Mouse (Mus musculus): ENCODE measurements around the gene Trpc2. TPM values are rescaled to one million over a fixed set of nuclear protein-coding genes. Genes with fewer than 3 reads are reported as not detected.

The Trpc2 gene
- polyA plus RNA-seq, 1 experiment from 2014 or later: not detected

DNA sequence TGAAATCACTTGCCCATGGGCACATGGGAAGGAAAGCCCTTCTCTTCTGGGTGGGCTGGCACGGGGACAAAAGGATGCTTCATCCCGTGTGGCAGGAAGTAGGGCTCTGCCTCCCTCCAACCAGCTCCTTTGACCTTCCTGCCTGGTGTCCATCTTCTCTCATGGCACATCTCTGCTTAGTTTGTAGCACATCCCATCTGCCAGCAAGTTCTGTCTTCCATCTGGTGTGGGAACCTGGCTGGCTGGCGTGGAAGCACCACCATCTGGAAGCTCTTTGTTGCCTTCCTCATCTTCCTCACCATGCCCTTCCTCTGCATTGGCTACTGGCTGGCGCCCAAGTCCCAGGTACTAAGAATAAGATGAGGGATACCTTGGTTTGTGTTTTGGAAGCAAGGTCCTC lies 4.4 kb downstream of the Trpc2 start:
- WGBS: 75% methylated on average over 4 of the region's 4 CpGs
- H3K9me3 ChIP-seq (ENCODE audit: control insufficient read depth, low read length): no peaks in the 10 kb centered on the region
- H3K9ac ChIP-seq (ENCODE audit: low read length): no peak overlapping the region
- H3K27me3 ChIP-seq (replicated peaks; ENCODE audit: control insufficient read depth, insufficient read depth, low read length): no peaks in the 10 kb centered on the region
- DNase-seq (ENCODE audit: low spot score) (no peak), ATAC-seq (replicated peaks; ENCODE audit: low FRiP score, low TSS enrichment, low read depth) (no peak)
- H3K36me3 ChIP-seq (ENCODE audit: control insufficient read depth, insufficient read depth, low read length): peaks cover 20% of the 10 kb centered on the region
- H3K4me3 ChIP-seq (ENCODE audit: low read depth, low read length): no peak overlapping the region
- no peak overlapping the region for H3K27ac ChIP-seq (ENCODE audit: low read depth)
- no peak overlapping the region for H3K4me2 ChIP-seq (ENCODE audit: low read length)
- no peaks in the 10 kb centered on the region for H3K4me1 ChIP-seq (replicated peaks; ENCODE audit: control insufficient read depth, insufficient read depth, low read length)

DNA sequence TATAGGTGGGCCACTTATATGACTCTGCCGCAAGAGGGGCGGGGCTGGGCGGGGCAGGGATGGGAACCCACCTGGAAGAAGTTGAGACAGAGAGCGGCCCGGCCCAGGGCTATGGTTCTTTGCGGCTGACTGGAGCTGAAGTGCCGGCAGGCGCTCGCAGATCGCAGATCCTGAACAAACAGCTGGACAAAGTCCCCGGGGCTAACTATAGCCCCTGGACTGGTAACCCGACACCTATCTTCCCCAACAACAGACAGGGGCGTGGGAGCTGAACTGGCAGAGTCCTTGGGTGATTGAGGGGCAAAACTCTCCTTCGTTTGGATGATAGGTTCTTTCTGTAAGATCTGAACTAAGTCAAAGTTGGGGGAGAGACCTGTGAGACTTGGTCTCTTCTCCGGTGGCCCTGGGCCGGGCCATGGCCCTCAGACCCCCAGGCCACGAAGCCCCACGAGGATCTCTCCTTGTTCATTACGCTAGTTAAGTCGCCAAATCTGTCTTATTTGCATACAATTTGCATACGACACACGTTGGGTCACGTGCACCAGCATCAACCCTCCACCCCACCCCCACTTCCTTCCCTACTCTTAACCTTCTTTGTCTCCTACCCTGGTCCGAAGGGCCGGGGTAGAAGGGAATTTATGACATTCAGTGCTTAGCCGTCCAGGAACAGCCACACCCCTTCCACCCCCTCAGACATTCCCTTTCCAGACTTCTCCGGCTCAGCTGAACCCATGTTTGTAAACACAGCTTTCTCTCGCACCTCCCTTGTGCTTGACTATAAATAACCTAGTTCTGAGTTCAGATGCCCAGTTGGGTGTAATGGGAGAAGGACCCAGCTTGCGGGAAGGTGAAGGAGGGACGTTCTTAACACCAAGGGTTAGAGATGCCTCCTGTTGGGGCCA lies 17.1 kb downstream of the Trpc2 start:
- Histone ChIP-seq H3K27ac (ENCODE audit: low read depth) (no peak overlapping the region), H3K9ac (ENCODE audit: low read length) (0 out of 2 replicates have a peak overlapping the region, but pooled peaks have one; percentile 20), H3K4me1 (replicated peaks; ENCODE audit: control insufficient read depth, insufficient read depth, low read length) (peaks cover 10% of the 10 kb centered on the region), H3K36me3 (ENCODE audit: control insufficient read depth, insufficient read depth, low read length) (no peaks in the 10 kb centered on the region), H3K27me3 (replicated peaks; ENCODE audit: control insufficient read depth, insufficient read depth, low read length) (no peaks in the 10 kb centered on the region), H3K4me3 (ENCODE audit: low read depth, low read length) (peak overlapping the region; percentile 26), H3K4me2 (ENCODE audit: low read length) (peak overlapping the region; percentile 67), H3K9me3 (ENCODE audit: control insufficient read depth, low read length) (no peaks in the 10 kb centered on the region)
- ATAC-seq (replicated peaks; ENCODE audit: low FRiP score, low TSS enrichment, low read depth) (peak; percentile 75), DNase-seq (ENCODE audit: low spot score) (peak; percentile 70)
- 5% methylated on average over 30 of the region's 30 CpGs for WGBS

DNA sequence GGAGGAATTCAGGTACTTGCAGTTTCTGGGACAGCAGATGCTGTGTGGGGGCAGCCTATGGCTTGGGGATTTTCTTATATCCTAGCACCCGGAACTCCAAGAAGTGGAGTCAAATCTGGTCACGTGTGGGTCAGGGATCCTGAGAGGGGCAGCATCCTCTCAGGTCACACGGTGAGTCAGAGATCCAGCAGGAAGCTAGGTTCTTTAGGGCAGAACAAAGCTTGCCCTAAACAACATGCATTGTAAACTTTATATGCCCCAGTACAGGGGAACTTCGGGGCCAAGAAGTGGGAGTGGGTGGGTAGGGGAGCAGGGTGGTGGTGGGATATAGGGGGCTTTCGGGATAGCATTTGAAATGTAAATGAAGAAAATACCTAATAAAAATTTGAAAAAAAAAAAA lies 18.0 kb downstream of the Trpc2 start:
- Histone ChIP-seq H3K9me3 (ENCODE audit: control insufficient read depth, low read length) (no peaks in the 10 kb centered on the region), H3K9ac (ENCODE audit: low read length) (no peak overlapping the region), H3K4me2 (ENCODE audit: low read length) (no peak overlapping the region), H3K27ac (ENCODE audit: low read depth) (no peak overlapping the region), H3K4me3 (ENCODE audit: low read depth, low read length) (no peak overlapping the region), H3K36me3 (ENCODE audit: control insufficient read depth, insufficient read depth, low read length) (no peaks in the 10 kb centered on the region), H3K4me1 (replicated peaks; ENCODE audit: control insufficient read depth, insufficient read depth, low read length) (peaks cover 10% of the 10 kb centered on the region), H3K27me3 (replicated peaks; ENCODE audit: control insufficient read depth, insufficient read depth, low read length) (no peaks in the 10 kb centered on the region)
- ATAC-seq (replicated peaks; ENCODE audit: low FRiP score, low TSS enrichment, low read depth) (no peak), DNase-seq (ENCODE audit: low spot score) (no peak)
- WGBS: 55% methylated on average over 5 of the region's 5 CpGs

DNA sequence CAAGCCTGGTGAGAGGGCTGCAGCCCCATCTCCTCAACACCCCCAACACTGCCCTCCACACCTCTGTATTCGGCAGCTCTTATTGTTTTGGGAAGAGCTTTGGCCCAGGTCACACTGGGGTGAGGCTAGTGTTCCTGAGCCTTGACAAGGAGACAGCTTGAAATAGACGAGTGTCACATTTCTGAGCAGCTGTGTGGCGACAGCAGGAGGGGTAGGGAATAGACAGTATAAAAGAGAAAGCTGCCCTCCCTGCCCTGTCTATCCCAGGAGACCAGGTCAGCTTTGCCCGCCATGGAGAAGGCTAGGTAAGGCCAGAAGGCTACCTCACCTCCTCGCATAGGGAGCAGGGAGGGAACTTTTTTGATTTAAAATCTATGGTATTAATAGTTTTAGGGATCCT lies 18.6 kb downstream of the Trpc2 start, which contains the start of gene Art1:
Art1 (plus strand) TSS at position 257 of the 400 bp plus-strand sequence.
- H3K27ac ChIP-seq (ENCODE audit: low read depth): no peak within 1 kb of the TSS
- peaks cover 10% of the 10 kb centered on the region for H3K4me1 ChIP-seq (replicated peaks; ENCODE audit: control insufficient read depth, insufficient read depth, low read length)
- ATAC-seq (replicated peaks; ENCODE audit: low FRiP score, low TSS enrichment, low read depth): no peak
- no peaks in the 10 kb centered on the region for H3K27me3 ChIP-seq (replicated peaks; ENCODE audit: control insufficient read depth, insufficient read depth, low read length)
- H3K4me2 ChIP-seq (ENCODE audit: low read length): peak within 1 kb of the TSS; percentile 67
- H3K9me3 ChIP-seq (ENCODE audit: control insufficient read depth, low read length): no peaks in the 10 kb centered on the region
- no peak within 1 kb of the TSS for H3K9ac ChIP-seq (ENCODE audit: low read length)
- WGBS: 61% methylated on average over 5 of the region's 5 CpGs
- DNase-seq (ENCODE audit: low spot score): no peak
- H3K4me3 ChIP-seq (ENCODE audit: low read depth, low read length): no peak within 1 kb of the TSS
- no peaks in the 10 kb centered on the region for H3K36me3 ChIP-seq (ENCODE audit: control insufficient read depth, insufficient read depth, low read length)

DNA sequence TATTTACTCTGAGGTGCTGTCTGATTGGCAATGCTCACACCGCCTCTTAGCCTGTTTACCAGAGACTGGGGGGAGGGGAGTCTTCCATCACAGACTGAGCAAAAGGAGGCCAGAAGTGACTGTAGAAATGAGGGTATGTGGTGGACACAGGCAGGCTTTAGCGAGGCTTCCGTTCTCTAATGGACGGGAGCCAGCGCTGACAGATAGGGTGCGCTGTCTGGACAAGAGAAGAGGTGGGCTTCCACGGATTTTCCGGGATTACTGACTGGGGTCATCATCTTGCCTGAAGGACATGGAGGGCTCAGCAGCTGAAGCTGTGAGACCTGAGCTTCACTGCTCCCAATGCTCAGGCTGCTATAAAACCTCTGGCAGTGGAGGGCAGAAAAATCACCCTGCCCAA lies 19.3 kb downstream of the Trpc2 start:
- peaks cover 10% of the 10 kb centered on the region for H3K4me1 ChIP-seq (replicated peaks; ENCODE audit: control insufficient read depth, insufficient read depth, low read length)
- H3K4me3 ChIP-seq (ENCODE audit: low read depth, low read length): no peak overlapping the region
- no peak for ATAC-seq (replicated peaks; ENCODE audit: low FRiP score, low TSS enrichment, low read depth)
- no peak overlapping the region for H3K4me2 ChIP-seq (ENCODE audit: low read length)
- no peak overlapping the region for H3K9ac ChIP-seq (ENCODE audit: low read length)
- no peak for DNase-seq (ENCODE audit: low spot score)
- 57% methylated on average over 8 of the region's 8 CpGs for WGBS
- H3K9me3 ChIP-seq (ENCODE audit: control insufficient read depth, low read length): no peaks in the 10 kb centered on the region
- H3K27ac ChIP-seq (ENCODE audit: low read depth): no peak overlapping the region
- no peaks in the 10 kb centered on the region for H3K36me3 ChIP-seq (ENCODE audit: control insufficient read depth, insufficient read depth, low read length)
- H3K27me3 ChIP-seq (replicated peaks; ENCODE audit: control insufficient read depth, insufficient read depth, low read length): no peaks in the 10 kb centered on the region

DNA sequence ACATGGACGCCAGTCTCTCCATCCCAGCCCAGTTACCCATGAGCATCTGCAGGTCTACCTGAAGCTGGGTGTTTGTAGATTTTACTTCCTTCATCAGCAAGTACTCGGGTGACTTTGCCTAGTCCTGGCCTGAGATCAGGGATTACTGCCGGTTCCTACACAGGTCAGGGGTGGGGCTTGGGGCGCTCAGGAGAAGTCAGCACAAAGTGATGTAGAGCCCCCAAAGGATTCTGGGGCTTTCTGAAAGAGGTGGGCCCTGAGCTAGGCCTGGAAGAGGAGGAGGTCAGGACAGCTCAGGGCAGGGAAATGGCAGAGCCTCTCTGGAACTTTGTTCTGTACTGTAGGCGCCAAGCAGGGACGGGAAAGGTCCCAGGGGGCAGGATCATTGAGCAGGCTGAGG lies 19.8 kb downstream of the Trpc2 start:
- DNase-seq (ENCODE audit: low spot score): no peak
- H3K4me3 ChIP-seq (ENCODE audit: low read depth, low read length): no peak overlapping the region

DNA sequence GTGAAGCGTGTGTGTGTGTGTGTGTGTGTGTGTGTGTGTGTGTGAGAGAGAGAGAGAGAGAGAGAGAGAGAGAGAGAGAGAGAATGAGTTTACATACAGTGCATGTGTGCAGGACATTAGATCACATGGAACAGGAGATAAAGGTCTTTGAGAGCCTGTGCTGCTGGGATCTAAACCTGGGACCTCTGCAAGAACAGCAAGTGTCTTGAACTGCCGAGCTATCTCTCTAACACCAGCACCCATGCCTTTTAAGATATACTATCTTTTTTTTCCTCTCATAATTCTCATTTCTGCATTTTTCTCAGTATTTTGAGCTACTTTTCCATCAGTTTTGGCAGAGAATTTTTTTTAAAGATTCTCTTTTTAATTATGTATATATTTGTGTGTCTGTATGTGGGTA lies 20.6 kb downstream of the Trpc2 start:
- 68% methylated on average over 2 of the region's 2 CpGs for WGBS
- H3K36me3 ChIP-seq (ENCODE audit: control insufficient read depth, insufficient read depth, low read length): no peaks in the 10 kb centered on the region
- DNase-seq (ENCODE audit: low spot score) (no peak), ATAC-seq (replicated peaks; ENCODE audit: low FRiP score, low TSS enrichment, low read depth) (no peak)
- no peak overlapping the region for H3K27ac ChIP-seq (ENCODE audit: low read depth)
- no peaks in the 10 kb centered on the region for H3K9me3 ChIP-seq (ENCODE audit: control insufficient read depth, low read length)
- H3K4me2 ChIP-seq (ENCODE audit: low read length): no peak overlapping the region
- no peaks in the 10 kb centered on the region for H3K27me3 ChIP-seq (replicated peaks; ENCODE audit: control insufficient read depth, insufficient read depth, low read length)
- no peak overlapping the region for H3K4me3 ChIP-seq (ENCODE audit: low read depth, low read length)
- no peak overlapping the region for H3K9ac ChIP-seq (ENCODE audit: low read length)
- H3K4me1 ChIP-seq (replicated peaks; ENCODE audit: control insufficient read depth, insufficient read depth, low read length): peaks cover 10% of the 10 kb centered on the region

More for the DNA sequence above, 19.8 kb downstream of the Trpc2 start:
- Histone ChIP-seq H3K4me2 (ENCODE audit: low read length) (no peak overlapping the region), H3K9me3 (ENCODE audit: control insufficient read depth, low read length) (no peaks in the 10 kb centered on the region), H3K9ac (ENCODE audit: low read length) (no peak overlapping the region), H3K27ac (ENCODE audit: low read depth) (no peak overlapping the region), H3K36me3 (ENCODE audit: control insufficient read depth, insufficient read depth, low read length) (no peaks in the 10 kb centered on the region), H3K27me3 (replicated peaks; ENCODE audit: control insufficient read depth, insufficient read depth, low read length) (no peaks in the 10 kb centered on the region), H3K4me1 (replicated peaks; ENCODE audit: control insufficient read depth, insufficient read depth, low read length) (peaks cover 10% of the 10 kb centered on the region)
- ATAC-seq (replicated peaks; ENCODE audit: low FRiP score, low TSS enrichment, low read depth): no peak
- 38% methylated on average over 6 of the region's 6 CpGs for WGBS

DNA sequence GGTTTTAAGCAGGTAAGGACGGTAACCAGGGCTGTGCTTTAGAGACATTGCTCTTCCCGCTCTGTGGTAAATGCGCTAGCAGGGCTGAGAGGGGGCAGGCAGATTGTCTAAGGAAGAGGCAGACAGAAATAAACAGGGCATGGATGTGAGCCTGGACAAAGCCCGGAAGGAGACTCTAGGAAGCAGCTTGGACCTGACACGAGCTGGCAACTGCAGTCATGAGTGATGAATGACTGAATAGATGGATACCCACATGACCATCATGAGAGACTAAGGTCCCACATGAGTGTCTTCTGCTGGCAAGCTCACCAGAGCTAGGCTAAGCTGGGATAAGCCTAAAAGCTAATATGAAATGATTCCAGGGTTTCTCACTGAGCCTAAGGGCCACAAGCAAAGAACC lies 21.2 kb downstream of the Trpc2 start:
- H3K27me3 ChIP-seq (replicated peaks; ENCODE audit: control insufficient read depth, insufficient read depth, low read length): no peaks in the 10 kb centered on the region
- H3K4me2 ChIP-seq (ENCODE audit: low read length): no peak overlapping the region
- H3K9ac ChIP-seq (ENCODE audit: low read length): no peak overlapping the region
- no peaks in the 10 kb centered on the region for H3K9me3 ChIP-seq (ENCODE audit: control insufficient read depth, low read length)
- WGBS: 51% methylated on average over 5 of the region's 5 CpGs
- DNase-seq (ENCODE audit: low spot score) (no peak), ATAC-seq (replicated peaks; ENCODE audit: low FRiP score, low TSS enrichment, low read depth) (no peak)
- no peak overlapping the region for H3K27ac ChIP-seq (ENCODE audit: low read depth)
- no peak overlapping the region for H3K4me3 ChIP-seq (ENCODE audit: low read depth, low read length)
- peaks cover 10% of the 10 kb centered on the region for H3K4me1 ChIP-seq (replicated peaks; ENCODE audit: control insufficient read depth, insufficient read depth, low read length)
- no peaks in the 10 kb centered on the region for H3K36me3 ChIP-seq (ENCODE audit: control insufficient read depth, insufficient read depth, low read length)

DNA sequence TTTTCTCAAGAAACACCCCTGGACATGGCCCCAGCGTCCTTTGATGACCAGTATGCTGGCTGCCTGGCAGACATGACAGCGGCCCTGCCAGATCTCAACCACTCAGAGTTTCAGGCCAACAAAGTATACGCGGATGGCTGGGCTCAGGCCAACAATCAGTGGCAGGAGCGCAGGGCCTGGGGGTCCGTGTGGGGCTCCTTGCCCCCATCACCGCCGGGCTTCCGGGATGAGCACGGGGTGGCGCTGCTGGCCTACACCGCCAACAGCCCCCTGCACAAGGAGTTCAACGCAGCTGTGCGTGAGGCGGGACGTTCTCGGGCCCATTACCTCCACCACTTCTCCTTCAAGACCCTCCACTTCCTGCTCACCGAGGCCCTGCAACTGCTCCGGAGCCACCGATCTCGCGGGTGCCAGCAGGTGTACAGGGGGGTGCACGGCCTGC lies 23.8 kb downstream of the Trpc2 start:
- ATAC-seq (replicated peaks; ENCODE audit: low FRiP score, low TSS enrichment, low read depth) (0 out of 2 replicates have a peak, but pooled peaks have one; percentile 26), DNase-seq (ENCODE audit: low spot score) (peak; percentile 64)
- no peaks in the 10 kb centered on the region for H3K36me3 ChIP-seq (ENCODE audit: control insufficient read depth, insufficient read depth, low read length)
- no peaks in the 10 kb centered on the region for H3K9me3 ChIP-seq (ENCODE audit: control insufficient read depth, low read length)
- peak overlapping the region; percentile 23 for H3K9ac ChIP-seq (ENCODE audit: low read length)
- H3K27ac ChIP-seq (ENCODE audit: low read depth): no peak overlapping the region
- 11% methylated on average over 23 of the region's 23 CpGs for WGBS
- no peaks in the 10 kb centered on the region for H3K27me3 ChIP-seq (replicated peaks; ENCODE audit: control insufficient read depth, insufficient read depth, low read length)
- peak overlapping the region; percentile 20 for H3K4me3 ChIP-seq (ENCODE audit: low read depth, low read length)
- H3K4me1 ChIP-seq (replicated peaks; ENCODE audit: control insufficient read depth, insufficient read depth, low read length): no peaks in the 10 kb centered on the region
- H3K4me2 ChIP-seq (ENCODE audit: low read length): peak overlapping the region; percentile 57

Data from intestine, embryonic 14.5 days (tissue).